Mouse (Mus musculus): Measurements from ENCODE around the gene Sod2. TPM values are rescaled to one million over a fixed set of nuclear protein-coding genes. Genes with fewer than 3 reads are reported as not detected.
"Not testable (repeated sequence)": the region's sequence is repeated elsewhere in the genome, so short reads cannot be mapped to it uniquely, and the experiment has no call there.

Gene Sod2
- polyA plus RNA-seq, 1 experiment from 2014 or later, result 560 TPM

DNA sequence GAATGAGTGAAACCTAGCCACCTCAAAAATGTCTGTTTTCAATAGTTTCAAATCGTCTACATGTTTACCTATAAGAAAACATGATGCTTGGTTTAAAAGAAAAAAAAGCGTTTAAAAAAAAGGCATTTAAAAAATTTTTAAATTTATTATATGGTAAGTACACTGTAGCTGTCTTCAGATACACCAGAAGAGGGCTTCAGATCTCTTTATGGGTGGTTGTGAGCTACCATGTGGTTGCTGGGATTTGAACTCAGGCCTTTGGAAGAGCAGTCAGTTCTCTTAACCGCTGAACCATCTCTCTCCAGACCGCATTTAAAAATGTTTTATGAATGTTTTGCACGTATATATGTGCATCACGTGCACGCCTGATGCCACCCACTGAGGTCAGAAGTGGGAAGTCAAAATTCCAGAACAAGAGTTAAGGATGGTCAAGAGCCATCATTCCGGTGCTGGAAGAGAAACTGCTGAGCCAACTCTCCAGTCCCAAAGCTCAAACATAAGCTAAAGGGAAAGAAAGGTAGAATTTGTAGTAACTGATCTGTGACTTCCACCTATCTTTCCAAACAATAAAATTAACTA is 16.0 kb upstream of the Sod2 start:
- Histone ChIP-seq H3K27ac (ENCODE audit: low read length) (peak overlapping the region; percentile 100), H3K9me3 (replicated peaks; ENCODE audit: control insufficient read depth, low read length) (no peaks in the 10 kb centered on the region), H3K4me3 (ENCODE audit: low read length) (peak overlapping the region; percentile 99), H3K4me1 (ENCODE audit: control insufficient read depth, insufficient read depth, low read length) (peaks cover 12% of the 10 kb centered on the region), H3K36me3 (ENCODE audit: control insufficient read depth, insufficient read depth) (peaks cover 4% of the 10 kb centered on the region), H3K4me2 (ENCODE audit: low read depth, low read length) (peak overlapping the region; percentile 63), H3K9ac (ENCODE audit: low read length) (peak overlapping the region; percentile 99), H3K27me3 (ENCODE audit: control insufficient read depth, insufficient read depth, low read length) (no peaks in the 10 kb centered on the region)
- 46% methylated on average over 8 of the region's 8 CpGs for WGBS
- ATAC-seq (replicated peaks; ENCODE audit: extremely low read depth, insufficient read depth, low FRiP score), result no peak

- peak overlapping the region; percentile 100 for H3K27ac ChIP-seq (ENCODE audit: low read length)
- ATAC-seq (replicated peaks; ENCODE audit: extremely low read depth, insufficient read depth, low FRiP score), result no peak
- H3K36me3 ChIP-seq (ENCODE audit: control insufficient read depth, insufficient read depth), result peaks cover 4% of the 10 kb centered on the region
- peak overlapping the region; percentile 99 for H3K4me3 ChIP-seq (ENCODE audit: low read length)
- 2% methylated on average over 12 of the region's 12 CpGs for WGBS
- H3K9ac ChIP-seq (ENCODE audit: low read length), result peak overlapping the region; percentile 99
- H3K4me2 ChIP-seq (ENCODE audit: low read depth, low read length), result peak overlapping the region; percentile 63
- H3K27me3 ChIP-seq (ENCODE audit: control insufficient read depth, insufficient read depth, low read length), result no peaks in the 10 kb centered on the region
- H3K4me1 ChIP-seq (ENCODE audit: control insufficient read depth, insufficient read depth, low read length), result peaks cover 12% of the 10 kb centered on the region
- no peaks in the 10 kb centered on the region for H3K9me3 ChIP-seq (replicated peaks; ENCODE audit: control insufficient read depth, low read length)
Observed at GRCm38 (mm10) chr17:12991194-12991634, 15.4 kb upstream of the Sod2 start.

GRCm38 (mm10) chr17:12991635-12992358 is 14.8 kb upstream of the Sod2 start:
- WGBS, result under 1% methylated on average over 79 of the region's 84 CpGs
- peak; percentile 94 for ATAC-seq (replicated peaks; ENCODE audit: extremely low read depth, insufficient read depth, low FRiP score)
- peaks cover 12% of the 10 kb centered on the region for H3K4me1 ChIP-seq (ENCODE audit: control insufficient read depth, insufficient read depth, low read length)

DNA sequence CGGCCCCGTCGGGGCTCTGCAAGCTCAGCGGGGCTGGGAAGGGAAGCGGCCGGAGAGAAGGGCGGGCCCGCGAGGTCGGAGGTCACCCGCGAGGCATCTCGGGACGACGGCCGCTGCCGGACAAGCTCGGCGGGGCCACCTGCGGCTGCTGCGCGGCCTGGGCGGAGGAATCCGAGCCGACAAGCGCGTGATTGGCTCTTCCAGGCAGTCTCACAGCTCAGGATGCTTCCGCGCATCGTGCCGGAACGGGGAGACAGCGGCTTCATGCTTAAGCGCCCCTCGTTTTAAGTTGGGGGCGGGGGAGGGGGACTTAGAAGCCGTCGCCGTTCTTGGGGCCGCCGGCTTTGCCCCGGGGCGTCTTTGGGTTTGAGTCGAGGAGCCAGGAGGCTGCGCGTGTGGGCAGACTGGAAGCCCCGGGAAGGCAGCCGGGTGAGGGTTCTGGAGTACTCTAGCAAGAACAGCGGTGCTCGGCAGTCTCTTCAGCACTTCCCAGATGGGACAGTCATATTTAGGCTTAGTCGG is 14.1 kb upstream of the Sod2 start:
- Histone ChIP-seq H3K4me1 (ENCODE audit: control insufficient read depth, insufficient read depth, low read length) (peaks cover 12% of the 10 kb centered on the region), H3K4me2 (ENCODE audit: low read depth, low read length) (peak overlapping the region; percentile 92), H3K4me3 (ENCODE audit: low read length) (peak overlapping the region; percentile 99), H3K27me3 (ENCODE audit: control insufficient read depth, insufficient read depth, low read length) (no peaks in the 10 kb centered on the region), H3K27ac (ENCODE audit: low read length) (peak overlapping the region; percentile 100), H3K36me3 (ENCODE audit: control insufficient read depth, insufficient read depth) (peaks cover 4% of the 10 kb centered on the region), H3K9me3 (replicated peaks; ENCODE audit: control insufficient read depth, low read length) (no peaks in the 10 kb centered on the region), H3K9ac (ENCODE audit: low read length) (peak overlapping the region; percentile 99)
- peak; percentile 89 for ATAC-seq (replicated peaks; ENCODE audit: extremely low read depth, insufficient read depth, low FRiP score)
- WGBS, result under 1% methylated on average over 47 of the region's 51 CpGs

More at GRCm38 (mm10) chr17:12991635-12992358, 14.8 kb upstream of the Sod2 start:
- peak overlapping the region; percentile 99 for H3K4me3 ChIP-seq (ENCODE audit: low read length)
- no peaks in the 10 kb centered on the region for H3K9me3 ChIP-seq (replicated peaks; ENCODE audit: control insufficient read depth, low read length)
- no peaks in the 10 kb centered on the region for H3K27me3 ChIP-seq (ENCODE audit: control insufficient read depth, insufficient read depth, low read length)
- peak overlapping the region; percentile 100 for H3K27ac ChIP-seq (ENCODE audit: low read length)
- H3K4me2 ChIP-seq (ENCODE audit: low read depth, low read length), result peak overlapping the region; percentile 63
- H3K36me3 ChIP-seq (ENCODE audit: control insufficient read depth, insufficient read depth), result peaks cover 4% of the 10 kb centered on the region
- H3K9ac ChIP-seq (ENCODE audit: low read length), result peak overlapping the region; percentile 99

GRCm38 (mm10) chr17:12994069-12994468 is 12.6 kb upstream of the Sod2 start, which contains the start of gene Wtap:
Wtap (minus strand) TSS chr17:12994169.
- Histone ChIP-seq H3K9me3 (replicated peaks; ENCODE audit: control insufficient read depth, low read length) (no peaks in the 10 kb centered on the region), H3K4me2 (ENCODE audit: low read depth, low read length) (peak within 1 kb of the TSS; percentile 92), H3K27me3 (ENCODE audit: control insufficient read depth, insufficient read depth, low read length) (no peaks in the 10 kb centered on the region), H3K36me3 (ENCODE audit: control insufficient read depth, insufficient read depth) (no peaks in the 10 kb centered on the region), H3K27ac (ENCODE audit: low read length) (peak within 1 kb of the TSS; percentile 100), H3K4me1 (ENCODE audit: control insufficient read depth, insufficient read depth, low read length) (peaks cover 6% of the 10 kb centered on the region), H3K4me3 (ENCODE audit: low read length) (peak within 1 kb of the TSS; percentile 99), H3K9ac (ENCODE audit: low read length) (peak within 1 kb of the TSS; percentile 99)
- WGBS, result 77% methylated on average over 1 of the region's 1 CpGs
- ATAC-seq (replicated peaks; ENCODE audit: extremely low read depth, insufficient read depth, low FRiP score), result no peak

DNA sequence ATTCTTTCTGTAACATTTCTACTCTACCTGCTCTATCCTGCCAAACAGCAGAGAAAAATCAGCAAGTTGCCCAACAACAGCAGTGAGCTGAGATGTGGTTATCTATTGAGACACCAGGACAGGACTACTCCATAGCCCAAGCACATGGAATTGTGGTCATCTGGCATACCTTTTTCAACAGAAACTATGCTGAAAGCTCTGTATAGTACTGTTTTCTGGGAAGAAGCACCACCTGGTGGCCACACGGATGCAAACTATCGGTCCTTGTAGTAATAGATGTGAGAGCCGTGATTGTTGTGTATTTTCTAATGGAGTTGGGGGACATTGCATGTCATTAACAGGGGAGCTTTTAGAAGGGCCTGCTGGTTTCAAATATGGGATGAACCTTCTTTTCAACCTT is 10.3 kb upstream of the Sod2 start:
- H3K4me2 ChIP-seq (ENCODE audit: low read depth, low read length), result no peak overlapping the region
- H3K27ac ChIP-seq (ENCODE audit: low read length), result no peak overlapping the region
- no peak for ATAC-seq (replicated peaks; ENCODE audit: extremely low read depth, insufficient read depth, low FRiP score)
- no peaks in the 10 kb centered on the region for H3K36me3 ChIP-seq (ENCODE audit: control insufficient read depth, insufficient read depth)
- H3K4me3 ChIP-seq (ENCODE audit: low read length), result no peak overlapping the region
- H3K9me3 ChIP-seq (replicated peaks; ENCODE audit: control insufficient read depth, low read length), result no peaks in the 10 kb centered on the region
- H3K4me1 ChIP-seq (ENCODE audit: control insufficient read depth, insufficient read depth, low read length), result no peaks in the 10 kb centered on the region
- 25% methylated on average over 3 of the region's 3 CpGs for WGBS
- H3K27me3 ChIP-seq (ENCODE audit: control insufficient read depth, insufficient read depth, low read length), result no peaks in the 10 kb centered on the region
- H3K9ac ChIP-seq (ENCODE audit: low read length), result no peak overlapping the region

DNA sequence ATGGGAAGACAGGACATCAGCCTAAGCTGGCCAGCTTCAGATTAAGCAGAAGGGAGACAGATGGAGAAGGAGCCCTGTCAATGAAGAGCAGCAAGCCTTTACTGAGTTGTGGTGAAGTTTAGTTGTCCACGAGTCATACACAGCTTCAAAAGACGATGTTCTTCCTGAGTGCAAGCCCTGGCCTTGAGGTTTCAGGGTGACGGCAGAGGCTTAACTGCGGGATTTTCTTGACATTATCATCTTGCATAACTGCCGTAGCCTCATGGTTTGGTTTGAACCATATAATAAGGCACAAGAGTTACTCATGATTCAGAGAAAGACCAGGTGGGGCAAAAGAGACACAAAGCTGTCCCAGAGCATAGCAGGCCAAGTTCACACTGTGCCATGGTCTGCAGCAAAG is 8.8 kb upstream of the Sod2 start:
- WGBS, result 81% methylated on average over 5 of the region's 5 CpGs
- no peaks in the 10 kb centered on the region for H3K36me3 ChIP-seq (ENCODE audit: control insufficient read depth, insufficient read depth)
- ATAC-seq (replicated peaks; ENCODE audit: extremely low read depth, insufficient read depth, low FRiP score), result no peak
- no peaks in the 10 kb centered on the region for H3K27me3 ChIP-seq (ENCODE audit: control insufficient read depth, insufficient read depth, low read length)
- no peak overlapping the region for H3K9ac ChIP-seq (ENCODE audit: low read length)
- H3K4me3 ChIP-seq (ENCODE audit: low read length), result no peak overlapping the region
- no peak overlapping the region for H3K4me2 ChIP-seq (ENCODE audit: low read depth, low read length)
- H3K27ac ChIP-seq (ENCODE audit: low read length), result no peak overlapping the region
- no peaks in the 10 kb centered on the region for H3K9me3 ChIP-seq (replicated peaks; ENCODE audit: control insufficient read depth, low read length)
- no peaks in the 10 kb centered on the region for H3K4me1 ChIP-seq (ENCODE audit: control insufficient read depth, insufficient read depth, low read length)

GRCm38 (mm10) chr17:12999069-12999468 is 7.6 kb upstream of the Sod2 start:
- ATAC-seq (replicated peaks; ENCODE audit: extremely low read depth, insufficient read depth, low FRiP score), result no peak
- Histone ChIP-seq H3K4me2 (ENCODE audit: low read depth, low read length) (no peak overlapping the region), H3K27me3 (ENCODE audit: control insufficient read depth, insufficient read depth, low read length) (no peaks in the 10 kb centered on the region), H3K27ac (ENCODE audit: low read length) (no peak overlapping the region), H3K4me3 (ENCODE audit: low read length) (no peak overlapping the region), H3K36me3 (ENCODE audit: control insufficient read depth, insufficient read depth) (no peaks in the 10 kb centered on the region), H3K4me1 (ENCODE audit: control insufficient read depth, insufficient read depth, low read length) (no peaks in the 10 kb centered on the region), H3K9me3 (replicated peaks; ENCODE audit: control insufficient read depth, low read length) (no peaks in the 10 kb centered on the region), H3K9ac (ENCODE audit: low read length) (no peak overlapping the region)
- 70% methylated on average over 6 of the region's 6 CpGs for WGBS

DNA sequence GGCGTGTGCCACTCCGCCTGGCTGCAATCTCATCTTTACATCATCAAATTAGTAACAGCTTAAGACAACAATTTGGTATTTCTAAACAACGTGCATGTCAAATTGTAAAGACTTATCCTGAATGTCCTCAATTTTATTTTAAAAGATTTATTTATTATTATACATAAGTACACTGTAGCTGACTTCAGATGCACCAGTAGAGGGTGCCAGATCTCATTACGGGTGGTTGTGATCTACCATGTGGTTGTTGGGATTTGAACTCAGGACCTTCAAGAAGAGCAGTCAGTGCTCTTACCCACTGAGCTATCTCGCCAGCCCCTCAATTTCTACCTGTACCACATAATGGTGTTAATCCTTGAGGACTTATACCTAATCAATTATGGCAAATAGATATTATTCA is 4.4 kb upstream of the Sod2 start:
- not testable (repeated sequence) for ATAC-seq (replicated peaks; ENCODE audit: extremely low read depth, insufficient read depth, low FRiP score); H3K27me3 ChIP-seq (ENCODE audit: control insufficient read depth, insufficient read depth, low read length); H3K9me3 ChIP-seq (replicated peaks; ENCODE audit: control insufficient read depth, low read length); H3K27ac ChIP-seq (ENCODE audit: low read length); H3K36me3 ChIP-seq (ENCODE audit: control insufficient read depth, insufficient read depth); H3K4me1 ChIP-seq (ENCODE audit: control insufficient read depth, insufficient read depth, low read length); H3K4me2 ChIP-seq (ENCODE audit: low read depth, low read length); H3K9ac ChIP-seq (ENCODE audit: low read length); H3K4me3 ChIP-seq (ENCODE audit: low read length)
- 91% methylated on average over 5 of the region's 5 CpGs for WGBS
